Mouse (Mus musculus): ENCODE measurements around the gene Pafah1b1. TPM values are rescaled to one million over a fixed set of nuclear protein-coding genes. Genes with fewer than 3 reads are reported as not detected.

Gene Pafah1b1
- polyA plus RNA-seq (2014; fragmentation: Illumina TruSeq; extraction: RNeasy Lipid Tissue Mini Kit (QIAGEN cat#74804); ENCODE audit: low read depth, low replicate concordance), result 427 TPM

GRCm38 (mm10) chr11:74724235-74724791 lies at the start of gene Pafah1b1:
Gene Pafah1b1 (minus strand): TSS chr11:74724670.

GRCm38 (mm10) chr11:74770595-74771207 lies 46.2 kb upstream of the Pafah1b1 start, which contains the start of gene Mettl16:
Gene Mettl16 (plus strand): TSS chr11:74770830.

GRCm38 (mm10) chr11:74649095-74649646 lies 75.3 kb downstream of the Pafah1b1 start, which contains the start of gene Cluh:
Gene Cluh (plus strand): TSS chr11:74649495.

Other genes with a start within 250 kb of the Pafah1b1 start
- gene Rap1gap2, start 113.8 kb downstream of the Pafah1b1 start, polyA plus RNA-seq (2014; fragmentation: Illumina TruSeq; extraction: RNeasy Lipid Tissue Mini Kit (QIAGEN cat#74804); ENCODE audit: low read depth, low replicate concordance), result 7.4 TPM
- not detected for gene Ccdc92b, start 105.1 kb downstream of the Pafah1b1 start, polyA plus RNA-seq (2014; fragmentation: Illumina TruSeq; extraction: RNeasy Lipid Tissue Mini Kit (QIAGEN cat#74804); ENCODE audit: low read depth, low replicate concordance)
- 11.4 TPM for gene Cluh, start 75.2 kb downstream of the Pafah1b1 start, polyA plus RNA-seq (2014; fragmentation: Illumina TruSeq; extraction: RNeasy Lipid Tissue Mini Kit (QIAGEN cat#74804); ENCODE audit: low read depth, low replicate concordance)
- 29.5 TPM for gene Mettl16, start 46.2 kb upstream of the Pafah1b1 start, polyA plus RNA-seq (2014; fragmentation: Illumina TruSeq; extraction: RNeasy Lipid Tissue Mini Kit (QIAGEN cat#74804); ENCODE audit: low read depth, low replicate concordance)
- gene Mnt, start 106.2 kb upstream of the Pafah1b1 start, polyA plus RNA-seq (2014; fragmentation: Illumina TruSeq; extraction: RNeasy Lipid Tissue Mini Kit (QIAGEN cat#74804); ENCODE audit: low read depth, low replicate concordance), result 1.5 TPM
- 1.1 TPM for gene Sgsm2, start 172.4 kb upstream of the Pafah1b1 start, polyA plus RNA-seq (2014; fragmentation: Illumina TruSeq; extraction: RNeasy Lipid Tissue Mini Kit (QIAGEN cat#74804); ENCODE audit: low read depth, low replicate concordance)
- 21.5 TPM for gene Tsr1, start 173.4 kb upstream of the Pafah1b1 start, polyA plus RNA-seq (2014; fragmentation: Illumina TruSeq; extraction: RNeasy Lipid Tissue Mini Kit (QIAGEN cat#74804); ENCODE audit: low read depth, low replicate concordance)
- 13.0 TPM for gene Smg6, start 201.2 kb upstream of the Pafah1b1 start, polyA plus RNA-seq (2014; fragmentation: Illumina TruSeq; extraction: RNeasy Lipid Tissue Mini Kit (QIAGEN cat#74804); ENCODE audit: low read depth, low replicate concordance)
- gene Srr, start 201.3 kb upstream of the Pafah1b1 start, polyA plus RNA-seq (2014; fragmentation: Illumina TruSeq; extraction: RNeasy Lipid Tissue Mini Kit (QIAGEN cat#74804); ENCODE audit: low read depth, low replicate concordance), result 171 TPM

Measured in kidney, adult 10 weeks (tissue).